Mouse (Mus musculus): ENCODE data around the gene Akt1.

DNA sequence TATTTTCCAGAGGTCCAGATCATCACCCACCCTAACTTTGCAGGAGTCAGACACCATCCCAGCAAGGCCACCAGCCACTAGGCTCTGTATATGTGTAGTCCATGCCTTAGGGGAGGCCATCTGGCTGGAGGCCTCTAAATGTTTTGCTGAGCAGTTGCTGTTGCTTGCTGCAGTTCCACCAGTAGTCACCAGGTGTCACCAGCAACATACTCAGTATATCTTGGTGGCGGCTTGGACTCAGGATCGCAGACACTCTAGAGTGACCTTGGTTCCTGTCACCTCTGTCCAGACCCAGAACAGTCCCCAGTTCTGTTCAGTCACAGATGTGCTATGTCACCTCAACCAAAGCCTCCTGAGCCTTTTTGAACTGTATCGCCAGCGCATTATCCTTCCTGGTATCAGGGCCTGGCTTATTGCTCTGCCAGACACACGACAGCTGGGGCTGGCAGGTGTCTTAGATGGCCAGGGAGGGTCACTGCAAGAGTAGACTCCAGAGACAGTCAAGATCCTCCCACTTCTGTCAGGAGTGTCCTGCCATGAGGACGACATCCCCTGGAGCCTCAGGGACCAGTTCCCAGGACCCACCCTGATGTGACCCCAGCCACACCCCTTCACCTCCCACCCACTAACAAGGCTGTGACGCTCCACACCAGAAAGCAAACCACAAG is 21.4 kb downstream of the Akt1 start:
- TF ChIP-seq CTCF (IDR thresholded peaks at IDR 0.05; ENCODE audit: low read depth, low read length) (peak; percentile 99), TAL1 (conservative IDR thresholded peaks at IDR 0.05; ENCODE audit: low read depth, low read length) (no peak), GATA1 (IDR thresholded peaks at IDR 0.05; ENCODE audit: borderline replicate concordance, low read length) (no peak), POLR2AphosphoS5 (IDR thresholded peaks at IDR 0.05; ENCODE audit: insufficient replicate concordance, low read depth, low read length) (no peak)

Data from G1E (cell line).